16 mouse cellular contexts compared by ENCODE assay signal in the genomic region with DNA sequence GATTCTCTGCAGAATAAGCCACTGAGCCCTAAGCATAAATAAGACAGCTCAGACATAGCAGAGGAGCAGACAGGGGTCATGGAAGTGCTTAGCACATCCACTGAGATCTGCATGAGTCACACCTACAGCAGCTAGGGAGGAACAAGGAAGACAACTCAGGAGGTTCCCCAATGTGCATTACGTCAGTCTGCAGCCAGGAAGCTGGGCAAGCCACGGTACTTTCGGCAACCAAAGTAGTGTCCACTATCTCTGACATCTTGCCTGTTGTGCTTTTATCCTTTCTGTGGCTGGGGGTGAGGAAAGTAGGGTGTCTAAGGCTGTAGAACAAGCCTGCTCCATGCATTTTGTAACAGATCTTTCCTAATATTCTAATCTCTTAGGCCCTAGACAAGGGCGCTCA. TPM values are rescaled to one million over a fixed set of nuclear protein-coding genes. Genes with fewer than 3 reads are reported as not detected.
DNase-seq lines count a peak whose midpoint lies in the region; ATAC-seq and TF ChIP-seq lines count a peak whose summit lies in the region.
"Had no signal": no experiment of that assay in that cellular context is flagged by ENCODE, and none has a peak within 500 bp of the region (broad histone marks: within the 10 kb centered on the region; RNA-seq: fewer than 3 reads in every experiment).

No protein-coding gene starts in this region.

- H3ac ChIP-seq in myocyte (ENCODE audit: control insufficient read depth, insufficient read length) = no peak overlapping the region

- no peak overlapping the region for H3K4me3 ChIP-seq in liver, adult 2 months (ENCODE audit: insufficient read depth, low read depth, low read length)
- H3K4me3 ChIP-seq in ES-E14 (ENCODE audit: insufficient read depth in 1 of 2, low read depth in 1 of 2, low read length in 2 of 2, poor library complexity in 1 of 2, severe bottlenecking in 1 of 2) (peak overlapping the region; percentile 10 to 27; a peak in 2 of 4 replicates), myocyte (no peak overlapping the region)
- H3K4me3 ChIP-seq: erythroblast, embryonic 14.5 days; heart, embryonic 10.5 days; left cerebral cortex, adult 2 months; liver, embryonic 13.5 days; midbrain, embryonic 10.5 days; neural tube, embryonic 12.5 days had no signal

- no peak for TF ChIP-seq POLR2A in liver, adult 2 months (IDR thresholded peaks at IDR 0.05; ENCODE audit: extremely low read depth, insufficient read depth, low read length)
- no peak for TF ChIP-seq POLR2A in myocyte (IDR thresholded peaks at IDR 0.05; ENCODE audit: insufficient read length, low read depth)

- peak; percentile 20 for DNase-seq in liver, adult 2 months (ENCODE audit: extremely low read depth, low read depth, low spot score)
- DNase-seq in liver (no peak), ES-E14 (ENCODE audit: low read depth, low spot score) (no peak)
- DNase-seq in embryo, embryonic 11 days = no peak
- no peak for DNase-seq in frontal cortex, postnatal 10 days (ENCODE audit: low spot score in 2 of 2)
- DNase-seq: kidney, adult 8-10 months; liver, embryonic 13.5 days; thymus, postnatal 4 days had no signal

- in situ Hi-C loops in ES-E14 (cut with MboI; ENCODE audit: low sequenced_read_pairs in 2 of 2, unreplicated experiment in 2 of 2) = no loop called here

- peak; percentile 50 to 67; a peak in 2 of 4 replicates for ATAC-seq in hematopoietic stem cell, adult 5-6 weeks (replicated peaks in 1 of 2; ENCODE audit: insufficient read depth in 1 of 2, low FRiP score in 2 of 2, low TSS enrichment in 1 of 2, low read depth in 1 of 2, poor library complexity in 2 of 2, severe bottlenecking in 2 of 2)
- no peak for ATAC-seq in cerebellum, adult (ENCODE audit: insufficient number of reproducible peaks, low FRiP score, low TSS enrichment)

- no peak overlapping the region for H3K27ac ChIP-seq in liver, adult 2 months (replicated peaks; ENCODE audit: insufficient read depth, low read depth, low read length)
- H3K27ac ChIP-seq in ES-E14 (ENCODE audit: insufficient read depth, low read depth, low read length, poor library complexity, severe bottlenecking) = peak overlapping the region; percentile 68; the same call in 1 of the 2 replicates
- H3K27ac ChIP-seq: heart, embryonic 10.5 days; left cerebral cortex, adult 2 months; liver, embryonic 13.5 days; midbrain, embryonic 10.5 days; neural tube, embryonic 12.5 days had no signal

- peak overlapping the region; percentile 36 for H3K4me2 ChIP-seq in myocyte (ENCODE audit: low read depth)
- H3K4me2 ChIP-seq: liver, embryonic 13.5 days; neural tube, embryonic 12.5 days had no signal

- H3K9me3 ChIP-seq in ES-E14 (ENCODE audit: control insufficient read depth, insufficient read depth, low read depth, low read length) = no peaks in the 10 kb centered on the region
- H3K9me3 ChIP-seq: heart, embryonic 10.5 days; liver, embryonic 13.5 days; midbrain, embryonic 10.5 days; neural tube, embryonic 12.5 days had no signal

- no peak for TF ChIP-seq CTCF in liver, adult 2 months (IDR thresholded peaks at IDR 0.05; ENCODE audit: low read depth, low read length)

- no peaks in the 10 kb centered on the region for H3K4me1 ChIP-seq in liver, adult 2 months (ENCODE audit: control insufficient read depth, insufficient read depth, low read length)
- H3K4me1 ChIP-seq in ES-E14 (ENCODE audit: control insufficient read depth in 2 of 2, insufficient read depth in 2 of 2, low read length in 2 of 2, poor library complexity in 1 of 2) = peaks cover 17 to 36% of the 10 kb centered on the region in 2 experiments
- H3K4me1 ChIP-seq: neural tube, embryonic 12.5 days had no signal

- WGBS in liver, adult 2 months = 84% methylated on average over 4 of the region's 4 CpGs

- no peaks in the 10 kb centered on the region for H3K36me3 ChIP-seq in liver, adult 2 months (ENCODE audit: control insufficient read depth, insufficient read depth, low read length)
- no peaks in the 10 kb centered on the region for H3K36me3 ChIP-seq in ES-E14 (ENCODE audit: control insufficient read depth, insufficient read depth, low read length, poor library complexity, severe bottlenecking)
- H3K36me3 ChIP-seq in myocyte (ENCODE audit: control insufficient read depth, insufficient read depth) = no peaks in the 10 kb centered on the region
- H3K36me3 ChIP-seq: heart, embryonic 10.5 days; liver, embryonic 13.5 days; midbrain, embryonic 10.5 days; neural tube, embryonic 12.5 days had no signal

- no peaks in the 10 kb centered on the region for H3K79me2 ChIP-seq in liver, adult 2 months (ENCODE audit: control insufficient read depth, insufficient read depth, low read length)
- H3K79me2 ChIP-seq in myocyte (ENCODE audit: control insufficient read depth, insufficient read depth) = no peaks in the 10 kb centered on the region

- no peak overlapping the region for H3K9ac ChIP-seq in liver, adult 2 months (ENCODE audit: low read depth, low read length)
- peak overlapping the region; percentile 23; the same call in 1 of the 2 replicates for H3K9ac ChIP-seq in ES-E14 (ENCODE audit: insufficient read depth, low read depth, low read length, poor library complexity, severe bottlenecking)
- H3K9ac ChIP-seq: liver, embryonic 13.5 days; neural tube, embryonic 12.5 days had no signal

- H3K27me3 ChIP-seq in liver, adult 2 months (ENCODE audit: control insufficient read depth, insufficient read depth, low read length) = no peaks in the 10 kb centered on the region
- H3K27me3 ChIP-seq in myocyte (ENCODE audit: control insufficient read depth, insufficient read depth, insufficient read length) = no peaks in the 10 kb centered on the region
- H3K27me3 ChIP-seq: liver, embryonic 13.5 days; neural tube, embryonic 12.5 days had no signal

TF ChIP-seq in ES-E14, 5 proteins besides CTCF, POLR2A, EP300 and RAD21:
- no peak for TF ChIP-seq CHD2 (IDR thresholded peaks at IDR 0.05; ENCODE audit: low read depth, low read length)
- TF ChIP-seq MAFK (IDR thresholded peaks at IDR 0.05; ENCODE audit: insufficient read depth, low read depth, low read length) = no peak
- no peak for TF ChIP-seq ZNF384 (IDR thresholded peaks at IDR 0.05; ENCODE audit: low read depth, low read length)
- no peak for TF ChIP-seq HCFC1 (IDR thresholded peaks at IDR 0.05; ENCODE audit: borderline replicate concordance, insufficient read depth, low read length)
- TF ChIP-seq ZC3H11A (IDR thresholded peaks at IDR 0.05; ENCODE audit: borderline replicate concordance, low read depth, low read length) = no peak
TF ChIP-seq in ES-E14: peak in this region for 0.

TF ChIP-seq in myocyte, 11 proteins besides CTCF, POLR2A, EP300 and RAD21:
- TF ChIP-seq TCF3 (IDR thresholded peaks at IDR 0.05; ENCODE audit: insufficient read length, low read depth) (no peak), CEBPB (IDR thresholded peaks at IDR 0.05; ENCODE audit: insufficient read depth, poor library complexity, severe bottlenecking) (no peak), SRF (IDR thresholded peaks at IDR 0.05; ENCODE audit: control insufficient read depth, insufficient read length, low read depth) (no peak), REST (IDR thresholded peaks at IDR 0.05; ENCODE audit: insufficient read depth, insufficient read length) (no peak), USF1 (IDR thresholded peaks at IDR 0.05; ENCODE audit: low read depth) (no peak)

RNA-seq across cellular contexts. Expression of a gene that starts 27.6 kb away (rescaled TPM):
- 3.2 and 4.6 TPM in 2 replicates for total RNA-seq in liver, adult 2 months (2014; rRNA removed)
- 13.3 and 14.6 TPM in 2 replicates for polyA plus RNA-seq in liver, adult 2 months (2012; rRNA removed)
- total RNA-seq in ES-E14 (2012; rRNA removed) = 3.0 TPM in 2 replicates
- 2.6 and 3.1 TPM in 2 replicates for total RNA-seq in hematopoietic stem cell, adult 5-6 weeks (2017)
- polyA plus RNA-seq in myocyte (2012; fragmentation: generic; extraction: Trizol) = 5.4 TPM

Comparison
In these comparisons a context has a peak if more than half of its experiments do, and no peak if none do; other contexts are left out.
1. H3K4me3 ChIP-seq: peak in ES-E14 (2 of 2); none in liver, adult 2 months (single experiment) and myocyte (single experiment).